Mouse (Mus musculus): ENCODE data around the gene Nedd4.

GRCm38 (mm10) chr9:72632198-72632597, 29.9 kb upstream of the Nedd4 start:
- no peak for TF ChIP-seq POLR2A (IDR thresholded peaks at IDR 0.05; ENCODE audit: control insufficient read depth, extremely low read depth, insufficient read depth, low read length, poor library complexity)
- no peak for TF ChIP-seq CTCF (IDR thresholded peaks at IDR 0.05; ENCODE audit: borderline replicate concordance, control insufficient read depth, extremely low read depth, insufficient read depth, low read length, poor library complexity)
